Mouse (Mus musculus): Measurements from ENCODE around the gene Mylk2.

GRCm38 (mm10) chr2:152909848-152910247, 1.3 kb upstream of the Mylk2 start:
- TF ChIP-seq MAFK (IDR thresholded peaks at IDR 0.05; ENCODE audit: insufficient read depth, low read depth, low read length) (no peak), HCFC1 (IDR thresholded peaks at IDR 0.05; ENCODE audit: borderline replicate concordance, insufficient read depth, low read length) (no peak), CHD2 (IDR thresholded peaks at IDR 0.05; ENCODE audit: low read depth, low read length) (no peak), ZC3H11A (IDR thresholded peaks at IDR 0.05; ENCODE audit: borderline replicate concordance, low read depth, low read length) (no peak), ZNF384 (IDR thresholded peaks at IDR 0.05; ENCODE audit: low read depth, low read length) (no peak)

All from ES-E14 (cell line).